Mouse (Mus musculus): ENCODE data around the gene Cope. TPM values are rescaled to one million over a fixed set of nuclear protein-coding genes. Genes with fewer than 3 reads are reported as not detected.

Cope gene
- polyA plus RNA-seq, 1 experiment from 2014 or later: 303 TPM

GRCm38 (mm10) chr8:70282603-70283135 lies 19.6 kb upstream of the Cope start, which contains the start of gene Homer3:
Gene Homer3 (plus strand): TSS chr8:70282827.
- DNase-seq (peak; percentile 92), ATAC-seq (ENCODE audit: insufficient read depth) (peak; percentile 92)
- TF ChIP-seq CTCF (IDR thresholded peaks at IDR 0.05; ENCODE audit: low read depth): peak; percentile 88
- H3K27me3 ChIP-seq (ENCODE audit: insufficient read depth, low read length): no peaks in the 10 kb centered on the region
- WGBS: 2% methylated on average over 36 of the region's 36 CpGs
- peak within 1 kb of the TSS; percentile 79 for H3K27ac ChIP-seq (ENCODE audit: low read depth)
- H3K4me2 ChIP-seq: peak within 1 kb of the TSS; percentile 89
- H3K36me3 ChIP-seq (ENCODE audit: insufficient read depth): peaks cover 32% of the 10 kb centered on the region
- H3K4me3 ChIP-seq (ENCODE audit: low read depth, low read length): peak within 1 kb of the TSS; percentile 85
- H3K4me1 ChIP-seq (ENCODE audit: insufficient read depth): no peaks in the 10 kb centered on the region; the same call in 1 of the 2 replicates
- peak within 1 kb of the TSS; percentile 95 for H3K9ac ChIP-seq
- peaks cover 3% of the 10 kb centered on the region; the same call in 1 of the 2 replicates for H3K9me3 ChIP-seq (ENCODE audit: low read depth, low read length)

GRCm38 (mm10) chr8:70283136-70284077 lies 18.9 kb upstream of the Cope start:
- Histone ChIP-seq H3K36me3 (ENCODE audit: insufficient read depth) (peaks cover 39% of the 10 kb centered on the region), H3K4me2 (peak overlapping the region; percentile 89), H3K27ac (ENCODE audit: low read depth) (peak overlapping the region; percentile 52), H3K9me3 (ENCODE audit: low read depth, low read length) (peaks cover 3% of the 10 kb centered on the region; the same call in 1 of the 2 replicates), H3K4me3 (ENCODE audit: low read depth, low read length) (peak overlapping the region; percentile 85), H3K9ac (peak overlapping the region; percentile 95), H3K27me3 (ENCODE audit: insufficient read depth, low read length) (no peaks in the 10 kb centered on the region), H3K4me1 (ENCODE audit: insufficient read depth) (no peaks in the 10 kb centered on the region; the same call in 1 of the 2 replicates)
- under 1% methylated on average over 53 of the region's 55 CpGs for WGBS
- ATAC-seq (ENCODE audit: insufficient read depth): peak; percentile 62
- peak; percentile 56 for DNase-seq
- TF ChIP-seq CTCF (IDR thresholded peaks at IDR 0.05; ENCODE audit: low read depth): no peak

GRCm38 (mm10) chr8:70284421-70284820 lies 17.9 kb upstream of the Cope start:
- WGBS: 71% methylated on average over 5 of the region's 5 CpGs
- peak overlapping the region; percentile 85 for H3K4me3 ChIP-seq (ENCODE audit: low read depth, low read length)
- no peaks in the 10 kb centered on the region for H3K27me3 ChIP-seq (ENCODE audit: insufficient read depth, low read length)
- H3K36me3 ChIP-seq (ENCODE audit: insufficient read depth): peaks cover 46% of the 10 kb centered on the region
- TF ChIP-seq CTCF (IDR thresholded peaks at IDR 0.05; ENCODE audit: low read depth): no peak
- H3K9ac ChIP-seq: no peak overlapping the region
- DNase-seq (no peak), ATAC-seq (ENCODE audit: insufficient read depth) (no peak)
- no peaks in the 10 kb centered on the region; the same call in 1 of the 2 replicates for H3K4me1 ChIP-seq (ENCODE audit: insufficient read depth)
- H3K9me3 ChIP-seq (ENCODE audit: low read depth, low read length): peaks cover 3% of the 10 kb centered on the region; the same call in 1 of the 2 replicates
- peak overlapping the region; percentile 89 for H3K4me2 ChIP-seq
- H3K27ac ChIP-seq (ENCODE audit: low read depth): no peak overlapping the region

GRCm38 (mm10) chr8:70285304-70285703 lies 17.0 kb upstream of the Cope start:
- Histone ChIP-seq H3K4me3 (ENCODE audit: low read depth, low read length) (no peak overlapping the region), H3K27ac (ENCODE audit: low read depth) (no peak overlapping the region), H3K9me3 (ENCODE audit: low read depth, low read length) (peaks cover 3% of the 10 kb centered on the region; the same call in 1 of the 2 replicates), H3K27me3 (ENCODE audit: insufficient read depth, low read length) (no peaks in the 10 kb centered on the region), H3K4me2 (no peak overlapping the region), H3K4me1 (ENCODE audit: insufficient read depth) (no peaks in the 10 kb centered on the region; the same call in 1 of the 2 replicates), H3K9ac (no peak overlapping the region), H3K36me3 (ENCODE audit: insufficient read depth) (peaks cover 54% of the 10 kb centered on the region)
- 95% methylated on average over 15 of the region's 15 CpGs for WGBS
- ATAC-seq (ENCODE audit: insufficient read depth): no peak
- DNase-seq: no peak
- no peak for TF ChIP-seq CTCF (IDR thresholded peaks at IDR 0.05; ENCODE audit: low read depth)

GRCm38 (mm10) chr8:70286737-70287136 lies 15.6 kb upstream of the Cope start:
- peak; percentile 48; the same call in 1 of the 2 replicates for TF ChIP-seq CTCF (IDR thresholded peaks at IDR 0.05; ENCODE audit: low read depth)
- ATAC-seq (ENCODE audit: insufficient read depth): no peak
- 87% methylated on average over 8 of the region's 8 CpGs for WGBS

GRCm38 (mm10) chr8:70293988-70294405 lies 8.3 kb upstream of the Cope start:
- H3K9me3 ChIP-seq (ENCODE audit: low read depth, low read length): no peaks in the 10 kb centered on the region
- DNase-seq: peak; percentile 90
- H3K4me1 ChIP-seq (ENCODE audit: insufficient read depth): 0 out of 2 replicates have a peak, but pooled peaks cover 8% of the 10 kb centered on the region
- H3K4me2 ChIP-seq: peak overlapping the region; percentile 27; the same call in 1 of the 2 replicates
- no peak overlapping the region for H3K9ac ChIP-seq
- H3K36me3 ChIP-seq (ENCODE audit: insufficient read depth): peaks cover 93% of the 10 kb centered on the region
- no peak for TF ChIP-seq CTCF (IDR thresholded peaks at IDR 0.05; ENCODE audit: low read depth)
- 28% methylated on average over 5 of the region's 5 CpGs for WGBS
- H3K27me3 ChIP-seq (ENCODE audit: insufficient read depth, low read length): no peaks in the 10 kb centered on the region
- peak overlapping the region; percentile 83; the same call in 1 of the 2 replicates for H3K27ac ChIP-seq (ENCODE audit: low read depth)
- H3K4me3 ChIP-seq (ENCODE audit: low read depth, low read length): no peak overlapping the region
- peak; percentile 86 for ATAC-seq (ENCODE audit: insufficient read depth)

More at GRCm38 (mm10) chr8:70286737-70287136, 15.6 kb upstream of the Cope start:
- H3K4me3 ChIP-seq (ENCODE audit: low read depth, low read length): no peak overlapping the region
- peaks cover 3% of the 10 kb centered on the region; the same call in 1 of the 2 replicates for H3K9me3 ChIP-seq (ENCODE audit: low read depth, low read length)
- no peak overlapping the region for H3K27ac ChIP-seq (ENCODE audit: low read depth)
- DNase-seq: no peak
- H3K36me3 ChIP-seq (ENCODE audit: insufficient read depth): peaks cover 68% of the 10 kb centered on the region
- no peak overlapping the region for H3K4me2 ChIP-seq
- no peaks in the 10 kb centered on the region for H3K27me3 ChIP-seq (ENCODE audit: insufficient read depth, low read length)
- no peak overlapping the region for H3K9ac ChIP-seq
- no peaks in the 10 kb centered on the region; the same call in 1 of the 2 replicates for H3K4me1 ChIP-seq (ENCODE audit: insufficient read depth)

All from lung, embryonic 14.5 days (tissue).